11 mouse cellular contexts compared by ENCODE assay signal in the genomic region with DNA sequence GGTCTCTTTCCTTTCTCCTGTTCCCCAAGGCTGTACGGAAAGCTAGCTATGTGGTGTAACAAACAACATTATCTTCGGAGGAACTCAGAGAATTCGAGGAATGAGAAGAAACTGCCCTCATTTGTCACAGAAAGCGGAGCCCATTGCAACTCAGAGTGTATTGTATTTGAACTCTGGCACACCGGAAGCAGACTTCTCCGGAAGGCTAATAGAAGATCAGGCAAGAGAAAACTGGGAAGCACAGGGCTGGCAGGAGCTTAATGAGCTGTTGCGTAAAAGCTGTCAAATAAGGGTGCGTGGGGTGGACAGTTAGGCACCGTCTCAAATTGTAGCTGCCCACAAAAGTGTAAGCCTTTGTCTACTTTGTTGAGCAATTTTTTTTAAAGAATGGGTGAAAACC. TPM values are rescaled to one million over a fixed set of nuclear protein-coding genes. Genes with fewer than 3 reads are reported as not detected.
DNase-seq lines count a peak whose midpoint lies in the region; ATAC-seq lines count a peak whose summit lies in the region.
"Had no signal": no experiment of that assay in that cellular context is flagged by ENCODE, and none has a peak within 500 bp of the region (broad histone marks: within the 10 kb centered on the region; RNA-seq: fewer than 3 reads in every experiment).

No protein-coding gene starts in this region.

- H3K27ac ChIP-seq in heart, embryonic 11.5 days (ENCODE audit: low read depth, low read length), result 0 out of 2 replicates have a peak overlapping the region, but pooled peaks have one; percentile 22
- H3K27ac ChIP-seq in embryonic facial prominence, embryonic 14.5 days (replicated peaks; ENCODE audit: low read depth, low read length), result 0 out of 2 replicates have a peak overlapping the region, but pooled peaks have one; percentile 39

- H3K4me1 ChIP-seq in heart, embryonic 11.5 days (ENCODE audit: control insufficient read depth, insufficient read depth, low read length), result peaks cover 22% of the 10 kb centered on the region
- H3K4me1 ChIP-seq in embryonic facial prominence, embryonic 14.5 days (ENCODE audit: control insufficient read depth, insufficient read depth, low read length), result peaks cover 10% of the 10 kb centered on the region

- no peak for ATAC-seq in heart, embryonic 11.5 days (replicated peaks; ENCODE audit: insufficient number of reproducible peaks, low FRiP score, low TSS enrichment)
- peak; percentile 34; the same call in 1 of the 2 replicates for ATAC-seq in embryonic facial prominence, embryonic 14.5 days (ENCODE audit: low read depth)
- ATAC-seq: inflammation-experienced regulatory T-cells, adult 6 months had no signal

- no peaks in the 10 kb centered on the region for H3K27me3 ChIP-seq in heart, embryonic 11.5 days (ENCODE audit: control insufficient read depth, insufficient read depth, low read length)
- H3K27me3 ChIP-seq in embryonic facial prominence, embryonic 14.5 days (replicated peaks; ENCODE audit: control insufficient read depth, insufficient read depth, low read length), result no peaks in the 10 kb centered on the region

- H3K9ac ChIP-seq in heart, embryonic 11.5 days (ENCODE audit: low read depth, low read length), result no peak overlapping the region
- no peak overlapping the region for H3K9ac ChIP-seq in embryonic facial prominence, embryonic 14.5 days (ENCODE audit: low read depth, low read length)
- H3K9ac ChIP-seq: forebrain, embryonic 13.5 days had no signal

- H3K4me2 ChIP-seq in heart, embryonic 11.5 days, result no peak overlapping the region
- H3K4me2 ChIP-seq in embryonic facial prominence, embryonic 14.5 days (ENCODE audit: low read depth, low read length), result no peak overlapping the region
- H3K4me2 ChIP-seq: forebrain, embryonic 13.5 days had no signal

- H3K36me3 ChIP-seq in heart, embryonic 11.5 days (ENCODE audit: control insufficient read depth, insufficient read depth, low read length), result no peaks in the 10 kb centered on the region
- H3K36me3 ChIP-seq in embryonic facial prominence, embryonic 14.5 days (ENCODE audit: control insufficient read depth, insufficient read depth, low read length), result no peaks in the 10 kb centered on the region

- H3K4me3 ChIP-seq in heart, embryonic 11.5 days (ENCODE audit: low read depth, low read length), result no peak overlapping the region
- H3K4me3 ChIP-seq in embryonic facial prominence, embryonic 14.5 days (ENCODE audit: low read depth, low read length), result no peak overlapping the region
- H3K4me3 ChIP-seq: forebrain, embryonic 13.5 days had no signal

- H3K9me3 ChIP-seq in heart, embryonic 11.5 days (replicated peaks; ENCODE audit: control insufficient read depth, low read length), result no peaks in the 10 kb centered on the region
- H3K9me3 ChIP-seq in embryonic facial prominence, embryonic 14.5 days (ENCODE audit: control insufficient read depth, low read length), result no peaks in the 10 kb centered on the region
- H3K9me3 ChIP-seq: forebrain, embryonic 13.5 days had no signal

- WGBS in heart, embryonic 11.5 days (ENCODE audit: insufficient replicate concordance), result 21% methylated on average over 9 of the region's 9 CpGs
- WGBS in embryonic facial prominence, embryonic 14.5 days, result 23% methylated on average over 9 of the region's 9 CpGs

- DNase-seq in heart, adult 8-10 months (ENCODE audit: low spot score), result no peak
- DNase-seq in adipocyte (ENCODE audit: low spot score), result peak; percentile 40
- DNase-seq in embryonic facial prominence, embryonic 14.5 days (ENCODE audit: low spot score), result peak; percentile 77
- DNase-seq in kidney, postnatal 4 days, result peak; percentile 28 to 46
- DNase-seq in left cerebral cortex, adult 9 months (ENCODE audit: low spot score in 2 of 2), result no peak
- DNase-seq in cerebellum, adult 11-12 months, result no peak
- no peak for DNase-seq in frontal cortex, postnatal 36 days (ENCODE audit: low spot score in 2 of 2)
- DNase-seq: cerebellum, postnatal 14 days had no signal

RNA-seq across cellular contexts. Expression of gene Rfx8, which starts 10.7 kb away (rescaled TPM):
- 0.74 and 1.5 TPM in 2 replicates for polyA plus RNA-seq in heart, embryonic 11.5 days (2014; fragmentation: Nextera tagmentation; extraction: Ambion mirVana)
- total RNA-seq in heart, adult 8-10 months (2022), result under 1 TPM; 0.16 to 0.23 (median 0.19) TPM
- 2.0 and 2.3 TPM in 2 replicates for polyA plus RNA-seq in embryonic facial prominence, embryonic 14.5 days (2014; fragmentation: Nextera tagmentation; extraction: Ambion mirVana)
- polyA plus RNA-seq: inflammation-experienced regulatory T-cells, adult 6 months had no signal

Comparison
In these comparisons a context has a peak if more than half of its experiments do, and no peak if none do; other contexts are left out.
1. DNase-seq: peak in adipocyte (single experiment), embryonic facial prominence, embryonic 14.5 days (single experiment) and kidney, postnatal 4 days (2 of 2); none in heart, adult 8-10 months (single experiment), left cerebral cortex, adult 9 months (0 of 2), cerebellum, adult 11-12 months (single experiment) and frontal cortex, postnatal 36 days (0 of 2).